Mouse (Mus musculus): ENCODE results near the gene Spata17.

- TF ChIP-seq CTCF (IDR thresholded peaks at IDR 0.05; ENCODE audit: low read depth, low read length) (no peak), POLR2A (IDR thresholded peaks at IDR 0.05; ENCODE audit: borderline replicate concordance, low read depth, low read length) (no peak)
Observed at GRCm38 (mm10) chr1:187232196-187232955, 17.1 kb upstream of the Spata17 start.

Data from bone marrow macrophage, adult 2 months (primary cell).